In the genomic region with DNA sequence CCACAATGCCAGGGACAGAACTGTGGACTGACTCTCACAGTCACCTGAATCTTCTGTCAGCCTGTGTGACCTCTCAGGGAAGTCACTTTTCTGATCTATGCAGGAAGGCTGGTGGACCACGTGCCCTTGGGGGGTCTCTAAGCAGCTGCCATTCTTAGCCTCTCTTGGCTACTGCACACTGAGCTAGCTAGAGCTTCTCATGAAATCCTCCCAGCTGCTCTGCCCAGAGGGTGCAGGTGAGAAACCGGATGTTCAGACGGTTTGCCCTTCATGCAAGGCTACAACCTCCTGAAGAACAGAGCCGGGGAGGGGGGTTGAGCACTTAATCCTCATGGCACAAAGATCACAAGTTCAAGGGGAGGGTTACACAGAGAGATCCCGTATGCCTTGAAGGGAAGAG, we compare ENCODE assay signal across 15 mouse cellular contexts. TPM values are rescaled to one million over a fixed set of nuclear protein-coding genes. Genes with fewer than 3 reads are reported as not detected.
A peak's percentile ranks its signal among the peaks of the same experiment; 100 is the strongest.
DNase-seq lines count a peak whose midpoint lies in the region; ATAC-seq and TF ChIP-seq lines count a peak whose summit lies in the region.
"Had no signal": no experiment of that assay in that cellular context is flagged by ENCODE, and none has a peak within 500 bp of the region (broad histone marks: within the 10 kb centered on the region; RNA-seq: fewer than 3 reads in every experiment).

No protein-coding gene starts in this region.

- no peak overlapping the region; the same call in 1 of the 2 replicates for H3K4me2 ChIP-seq in heart, postnatal 0 days (ENCODE audit: low read depth, low read length)
- no peak overlapping the region for H3K4me2 ChIP-seq in heart, embryonic 11.5 days
- no peak overlapping the region for H3K4me2 ChIP-seq in forebrain, embryonic 15.5 days (replicated peaks)
- H3K4me2 ChIP-seq: heart, embryonic 13.5 days; lung, embryonic 14.5 days had no signal

- H3K27me3 ChIP-seq in heart, postnatal 0 days (ENCODE audit: control insufficient read depth, insufficient read depth, low read length): peaks cover 15% of the 10 kb centered on the region
- H3K27me3 ChIP-seq in heart, embryonic 11.5 days (ENCODE audit: control insufficient read depth, insufficient read depth, low read length): peaks cover 38% of the 10 kb centered on the region
- H3K27me3 ChIP-seq in small intestine, adult 2 months (ENCODE audit: control insufficient read depth, insufficient read depth, low read length): no peaks in the 10 kb centered on the region; the same call in 1 of the 2 replicates
- peaks cover 17% of the 10 kb centered on the region for H3K27me3 ChIP-seq in forebrain, embryonic 15.5 days

- DNase-seq in heart, postnatal 0 days (ENCODE audit: low spot score): peak; percentile 4
- DNase-seq in A20 (ENCODE audit: low read depth, low spot score): peak; percentile 75
- peak; percentile 49 for DNase-seq in R1 (ENCODE audit: low read depth, low spot score)
- no peak for DNase-seq in embryo, embryonic 11 days
- no peak for DNase-seq in left cerebral cortex, postnatal 4 days
- DNase-seq: cerebellum, adult 9-11 months; layer of hippocampus, adult 9-11 months; lung, embryonic 14.5 days had no signal

- no peaks in the 10 kb centered on the region for H3K9me3 ChIP-seq in heart, postnatal 0 days (replicated peaks; ENCODE audit: control insufficient read depth, low read length)
- no peaks in the 10 kb centered on the region for H3K9me3 ChIP-seq in heart, embryonic 11.5 days (replicated peaks; ENCODE audit: control insufficient read depth, low read length)
- no peaks in the 10 kb centered on the region for H3K9me3 ChIP-seq in forebrain, embryonic 15.5 days
- H3K9me3 ChIP-seq: forebrain, embryonic 10.5 days; heart, embryonic 13.5 days had no signal

- intact Hi-C loops in left cerebral cortex, postnatal 4 days (cut with DNase I): no loop called here

- no peak overlapping the region for H3K9ac ChIP-seq in heart, postnatal 0 days (replicated peaks; ENCODE audit: low read depth, low read length)
- no peak overlapping the region for H3K9ac ChIP-seq in heart, embryonic 11.5 days (ENCODE audit: low read depth, low read length)
- no peak overlapping the region for H3K9ac ChIP-seq in forebrain, embryonic 15.5 days (replicated peaks)
- H3K9ac ChIP-seq: heart, embryonic 13.5 days; lung, embryonic 14.5 days had no signal

- no peak for TF ChIP-seq EP300 in heart, postnatal 0 days (IDR thresholded peaks at IDR 0.05; ENCODE audit: low read depth)

- no peak for TF ChIP-seq POLR2A in small intestine, adult 2 months (IDR thresholded peaks at IDR 0.05; ENCODE audit: low read depth, low read length)

- no peak for ATAC-seq in heart, postnatal 0 days (ENCODE audit: insufficient read depth, low read depth)
- no peak for ATAC-seq in heart, embryonic 11.5 days (replicated peaks; ENCODE audit: insufficient number of reproducible peaks, low FRiP score, low TSS enrichment)
- no peak for ATAC-seq in forebrain, embryonic 15.5 days (replicated peaks)

- H3K36me3 ChIP-seq in heart, postnatal 0 days (replicated peaks; ENCODE audit: control insufficient read depth, insufficient read depth, low read length): no peaks in the 10 kb centered on the region
- no peaks in the 10 kb centered on the region for H3K36me3 ChIP-seq in heart, embryonic 11.5 days (ENCODE audit: control insufficient read depth, insufficient read depth, low read length)
- no peaks in the 10 kb centered on the region for H3K36me3 ChIP-seq in small intestine, adult 2 months (ENCODE audit: control insufficient read depth, insufficient read depth, low read length)
- no peaks in the 10 kb centered on the region for H3K36me3 ChIP-seq in forebrain, embryonic 15.5 days
- H3K36me3 ChIP-seq: forebrain, embryonic 10.5 days; heart, embryonic 13.5 days had no signal

- H3K27ac ChIP-seq in heart, postnatal 0 days (ENCODE audit: low read depth): peak overlapping the region; percentile 43; the same call in 1 of the 2 replicates
- no peak overlapping the region for H3K27ac ChIP-seq in heart, embryonic 11.5 days (ENCODE audit: low read depth, low read length)
- H3K27ac ChIP-seq in small intestine, adult 2 months (ENCODE audit: insufficient read depth, low read depth, low read length): 0 out of 2 replicates have a peak overlapping the region, but pooled peaks have one; percentile 7
- H3K27ac ChIP-seq in forebrain, embryonic 15.5 days (replicated peaks): no peak overlapping the region
- H3K27ac ChIP-seq: forebrain, embryonic 10.5 days; heart, embryonic 13.5 days had no signal

- TF ChIP-seq CTCF in heart, postnatal 0 days (IDR thresholded peaks at IDR 0.05; ENCODE audit: low read depth): no peak
- no peak for TF ChIP-seq CTCF in small intestine, adult 2 months (IDR thresholded peaks at IDR 0.05; ENCODE audit: extremely low read depth, insufficient read length, insufficient replicate concordance, low read depth, low read length)

- peaks cover 32% of the 10 kb centered on the region for H3K4me1 ChIP-seq in heart, postnatal 0 days (ENCODE audit: control insufficient read depth, insufficient read depth)
- peaks cover 22% of the 10 kb centered on the region for H3K4me1 ChIP-seq in heart, embryonic 11.5 days (ENCODE audit: control insufficient read depth, insufficient read depth, low read length)
- peaks cover 28% of the 10 kb centered on the region for H3K4me1 ChIP-seq in small intestine, adult 2 months (ENCODE audit: control insufficient read depth, insufficient read depth, insufficient read length, low read length)
- H3K4me1 ChIP-seq in forebrain, embryonic 15.5 days: peaks cover 7% of the 10 kb centered on the region

- no peak overlapping the region for H3K4me3 ChIP-seq in heart, postnatal 0 days (ENCODE audit: low read depth, low read length)
- H3K4me3 ChIP-seq in heart, embryonic 11.5 days (ENCODE audit: low read depth, low read length): no peak overlapping the region
- no peak overlapping the region for H3K4me3 ChIP-seq in small intestine, adult 2 months (ENCODE audit: low read depth, low read length)
- no peak overlapping the region for H3K4me3 ChIP-seq in forebrain, embryonic 15.5 days
- H3K4me3 ChIP-seq: forebrain, embryonic 10.5 days; heart, embryonic 13.5 days; myocyte had no signal

- 37% methylated on average over 5 of the region's 5 CpGs for WGBS in heart, postnatal 0 days
- 40% methylated on average over 5 of the region's 5 CpGs for WGBS in heart, embryonic 11.5 days (ENCODE audit: insufficient replicate concordance)
- 32% methylated on average over 5 of the region's 5 CpGs for WGBS in small intestine, adult 2 months
- 56% methylated on average over 5 of the region's 5 CpGs for WGBS in forebrain, embryonic 15.5 days

RNA-seq across cellular contexts. Expression of a gene that starts 3.7 kb away (rescaled TPM):
- total RNA-seq in heart, postnatal 0 days (2014; rRNA removed; ENCODE audit: low replicate concordance): 0.04 and 0.19 TPM in 2 replicates
- polyA plus RNA-seq in heart, postnatal 0 days (2015; fragmentation: Nextera tagmentation; extraction: Ambion mirVana): 0.31 and 0.37 TPM in 2 replicates
- 0.40 and 0.63 TPM in 2 replicates for polyA plus RNA-seq in heart, embryonic 11.5 days (2014; fragmentation: Nextera tagmentation; extraction: Ambion mirVana)
- 3.5 and 3.8 TPM in 2 replicates for polyA plus RNA-seq in small intestine, adult 2 months (2012; rRNA removed)
- polyA plus RNA-seq in forebrain, embryonic 15.5 days (2015; fragmentation: Nextera tagmentation; extraction: Ambion mirVana): 0.06 TPM in 1 of 2 replicates, not detected in the other
- total RNA-seq in left cerebral cortex, postnatal 4 days (2021): under 1 TPM; 0.42 to 0.44 TPM
- total RNA-seq: gastrocnemius, adult 8-10 months had no signal
- polyA plus RNA-seq: myocyte had no signal

RNA-seq across cellular contexts. Expression of a gene that starts 33.5 kb away (rescaled TPM):
- 40.5 and 57.2 TPM in 2 replicates for total RNA-seq in heart, postnatal 0 days (2014; rRNA removed; ENCODE audit: low replicate concordance)
- polyA plus RNA-seq in heart, postnatal 0 days (2015; fragmentation: Nextera tagmentation; extraction: Ambion mirVana): 4.6 and 5.2 TPM in 2 replicates
- polyA plus RNA-seq in heart, embryonic 11.5 days (2014; fragmentation: Nextera tagmentation; extraction: Ambion mirVana): 7.0 and 9.1 TPM in 2 replicates
- 13.8 and 23.7 TPM in 2 replicates for polyA plus RNA-seq in small intestine, adult 2 months (2012; rRNA removed)
- 14.2 and 17.0 TPM in 2 replicates for polyA plus RNA-seq in forebrain, embryonic 15.5 days (2015; fragmentation: Nextera tagmentation; extraction: Ambion mirVana)
- total RNA-seq in left cerebral cortex, postnatal 4 days (2021): 100 to 1,000 TPM in 1 of 2 experiments, 10 to 100 TPM in 1; 94.1 to 102 TPM

RNA-seq across cellular contexts. Expression of a gene that starts 55.2 kb away (rescaled TPM):
- 19.7 and 20.7 TPM in 2 replicates for total RNA-seq in heart, postnatal 0 days (2014; rRNA removed; ENCODE audit: low replicate concordance)
- polyA plus RNA-seq in heart, postnatal 0 days (2015; fragmentation: Nextera tagmentation; extraction: Ambion mirVana): 39.6 and 44.4 TPM in 2 replicates
- 31.2 and 33.4 TPM in 2 replicates for polyA plus RNA-seq in heart, embryonic 11.5 days (2014; fragmentation: Nextera tagmentation; extraction: Ambion mirVana)
- polyA plus RNA-seq in small intestine, adult 2 months (2012; rRNA removed): 3.4 and 10.7 TPM in 2 replicates
- polyA plus RNA-seq in forebrain, embryonic 15.5 days (2015; fragmentation: Nextera tagmentation; extraction: Ambion mirVana): 51.2 and 52.4 TPM in 2 replicates
- 10 to 100 TPM; 24.3 to 25.4 TPM for total RNA-seq in left cerebral cortex, postnatal 4 days (2021)

Comparison
In these comparisons a context has a peak if more than half of its experiments do, and no peak if none do; other contexts are left out.
1. H3K27ac ChIP-seq: peak in heart, postnatal 0 days (single experiment) and small intestine, adult 2 months (single experiment); none in heart, embryonic 11.5 days (single experiment) and forebrain, embryonic 15.5 days (single experiment).
2. DNase-seq: peak in heart, postnatal 0 days (single experiment), A20 (single experiment) and R1 (single experiment); none in embryo, embryonic 11 days (single experiment) and left cerebral cortex, postnatal 4 days (single experiment).